Mouse (Mus musculus) layer of hippocampus, postnatal 14 days (tissue): ENCODE results near the gene BC061212. TPM values are rescaled to one million over a fixed set of nuclear protein-coding genes. Genes with fewer than 3 reads are reported as not detected.
"Not testable (repeated sequence)": the region's sequence is repeated elsewhere in the genome, so short reads cannot be mapped to it uniquely, and the experiment has no call there.

Source experiments
- DNase-seq, 2 experiments: peaks; one replicate each; pipeline ENCODE4 v3.0.0; 2021 to 2022; ENCODE audit warnings: low spot score in 2 of 2, mixed read lengths in 1 of 2
- long read RNA-seq, 2 experiments: library from polyadenylated mRNA; stranded (forward); transcript quantifications; one replicate each; pipeline ENCODE4 v2.0.0; 2021
- total RNA-seq, 2 experiments: library from RNA; stranded (reverse); gene quantifications; 2 replicates each; pipeline ENCODE4 v1.2.3; 2021

Gene BC061212
- not detected for total RNA-seq
- long read RNA-seq, experiment 1, result 0 reads
- long read RNA-seq, experiment 2, result 0 reads

DNA sequence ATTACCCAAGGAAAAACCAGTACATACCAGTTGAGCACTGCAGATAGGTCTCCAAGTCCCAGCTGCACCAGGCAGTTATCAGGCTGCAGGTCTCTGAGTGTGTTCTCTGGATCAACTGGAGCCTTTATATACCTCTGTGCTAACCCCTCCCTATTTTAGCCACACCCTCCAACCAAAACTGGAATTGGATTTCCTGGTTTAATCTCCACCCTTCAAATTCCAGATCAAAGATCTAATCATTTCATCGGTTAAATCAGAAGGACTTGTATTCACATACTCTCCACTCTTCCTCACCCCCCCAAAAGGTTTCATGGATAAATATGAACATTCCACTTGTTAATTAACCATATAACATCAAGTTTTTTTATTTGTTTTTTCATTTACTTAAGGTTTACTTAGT lies at the start of gene BC061212:
BC061212 (minus strand) TSS at position 101 of the 400 bp plus-strand sequence.
- not testable (repeated sequence) for DNase-seq

DNA sequence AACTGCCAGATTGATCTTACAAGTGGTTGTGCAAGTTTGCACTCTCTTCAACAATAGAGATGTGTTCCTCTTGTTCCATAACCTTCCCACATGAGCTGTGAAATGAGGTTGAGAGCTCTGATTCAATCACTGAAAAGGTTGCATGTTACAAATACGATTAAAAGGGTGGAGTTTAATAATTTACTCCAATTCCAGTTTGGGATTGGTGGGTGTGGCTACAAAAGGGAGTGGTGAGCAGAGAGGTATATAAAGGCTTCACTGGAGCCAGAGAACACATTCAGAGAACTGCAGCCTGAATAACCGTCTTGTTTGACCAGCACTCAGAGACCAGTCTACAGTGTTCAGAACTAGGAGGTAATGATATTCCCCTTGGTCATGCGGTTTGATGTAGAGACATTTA lies 5.7 kb upstream of the BC061212 start, which contains the start of gene Gm6351:
Gm6351 (plus strand) TSS at position 301 of the 400 bp plus-strand sequence.
- DNase-seq, result not testable (repeated sequence)

Other genes starting within 250 kb of the BC061212 start
- gene Gm7792, start 226.8 kb downstream of the BC061212 start, total RNA-seq, result not detected
- not detected for gene Gm16429, start 141.5 kb downstream of the BC061212 start, total RNA-seq
- not detected for gene Gm6351, start 5.8 kb upstream of the BC061212 start, total RNA-seq
- not detected for gene Gm3106, start 147.5 kb upstream of the BC061212 start, total RNA-seq
- gene A430089I19Rik, start 236.3 kb upstream of the BC061212 start, total RNA-seq, result not detected
- gene Gm6502, start 243.9 kb upstream of the BC061212 start, total RNA-seq, result not detected